Mouse (Mus musculus): ENCODE measurements at regions not wholly inside any gene's neighbourhood (a gene's known extent, or its start where the extent isn't known, plus 50 kb on each side); places are given as distances from the start of the nearest gene placed in this dataset.

GRCm38 (mm10) chr3:138668394-138669092 lies 73.5 kb upstream of the Tspan5 start:
- TF ChIP-seq CTCF (conservative IDR thresholded peaks at IDR 0.05; ENCODE audit: low read length) (no peak), POU5F1 (IDR thresholded peaks at IDR 0.05; ENCODE audit: borderline replicate concordance, low read length) (no peak), NANOG (IDR thresholded peaks at IDR 0.05; ENCODE audit: borderline replicate concordance, low read length) (peak; percentile 81)

All from E14TG2a.4 (cell line).